Mouse (Mus musculus) embryonic facial prominence, embryonic 13.5 days (tissue): ENCODE results near the gene Srebf2. TPM values are rescaled to one million over a fixed set of nuclear protein-coding genes. Genes with fewer than 3 reads are reported as not detected.
A peak's percentile ranks its signal among the peaks of the same experiment; 100 is the strongest.

ENCODE experiments used
- microRNA counts: library from miRNA; unstranded; fragments of <30 nt; microRNA quantifications from one replicate; lab custom pipeline; 2016
- microRNA-seq: library from miRNA; unstranded; fragments of <30 nt; microRNA quantifications from one replicate; pipeline ENCODE4, GENCODE M21; 2016
- polyA plus RNA-seq: library from polyadenylated mRNA; unstranded; fragments of >200 nt; fragmentation: Nextera tagmentation; extraction: Ambion mirVana; gene quantifications from 2 replicates; pipeline ENCODE4 v1.2.1, GENCODE M21; 2015

The Srebf2 gene
- polyA plus RNA-seq, 1 experiment from 2014 or later, result 160 TPM

MicroRNAs encoded within 50 kb of the gene (microRNA counts, 519-probe panel; counts per million panel counts)
- microRNA mmu-miR-33 (lab: Ali Mortazavi, UCI), result 236 counts per million, percentile 44 among the panel's probes with 10 or more counts

Small RNA genes lying within 50 kb of the gene (microRNA-seq; reads per million reads assigned to microRNA genes)
- 96.3 reads per million, percentile 53 among the genes with 10 or more reads in this experiment for gene Mir33

Other genes starting within 250 kb of the Srebf2 start
- gene Polr3h, start 220.9 kb upstream of the Srebf2 start, polyA plus RNA-seq, result 51.8 and 63.9 TPM in 2 replicates
- gene Csdc2, start 210.4 kb upstream of the Srebf2 start, polyA plus RNA-seq, result 10.9 and 11.4 TPM in 2 replicates
- 30.0 and 35.7 TPM in 2 replicates for gene Pmm1, start 186.3 kb upstream of the Srebf2 start, polyA plus RNA-seq
- gene 1700029P11Rik, start 166.6 kb upstream of the Srebf2 start, polyA plus RNA-seq, result not detected in 2 replicates
- gene Xrcc6, start 159.3 kb upstream of the Srebf2 start, polyA plus RNA-seq, result 92.3 and 98.2 TPM in 2 replicates
- 25.8 and 28.6 TPM in 2 replicates for gene Desi1, start 113.3 kb upstream of the Srebf2 start, polyA plus RNA-seq
- gene Snu13, start 99.6 kb upstream of the Srebf2 start, polyA plus RNA-seq, result 281 and 331 TPM in 2 replicates
- gene 4930407I10Rik, start 88.0 kb upstream of the Srebf2 start, polyA plus RNA-seq, result 0.08 TPM in 1 of 2 replicates, not detected in the other
- gene Mei1, start 77.2 kb upstream of the Srebf2 start, polyA plus RNA-seq, result 0.15 TPM in 1 of 2 replicates, not detected in the other
- 22.7 and 26.8 TPM in 2 replicates for gene Ccdc134, start 19.3 kb upstream of the Srebf2 start, polyA plus RNA-seq
- gene Shisa8, start 65.6 kb downstream of the Srebf2 start, polyA plus RNA-seq, result 0.18 and 0.50 TPM in 2 replicates
- gene Tnfrsf13c, start 77.2 kb downstream of the Srebf2 start, polyA plus RNA-seq, result 0.17 TPM in 1 of 2 replicates, not detected in the other
- 61.7 and 72.7 TPM in 2 replicates for gene Cenpm, start 97.6 kb downstream of the Srebf2 start, polyA plus RNA-seq
- gene 1500009C09Rik, start 105.2 kb downstream of the Srebf2 start, polyA plus RNA-seq, result 0.17 TPM in 1 of 2 replicates, not detected in the other
- gene Sept3, start 127.7 kb downstream of the Srebf2 start, polyA plus RNA-seq, result 30.8 and 32.4 TPM in 2 replicates
- not detected in 2 replicates for gene Wbp2nl, start 151.8 kb downstream of the Srebf2 start, polyA plus RNA-seq
- 46.0 and 49.9 TPM in 2 replicates for gene Naga, start 191.7 kb downstream of the Srebf2 start, polyA plus RNA-seq
- gene Pheta2, start 191.8 kb downstream of the Srebf2 start, polyA plus RNA-seq, result 18.9 and 19.5 TPM in 2 replicates
- gene Smdt1, start 191.8 kb downstream of the Srebf2 start, polyA plus RNA-seq, result 255 and 264 TPM in 2 replicates
- 319 and 324 TPM in 2 replicates for gene Ndufa6, start 207.1 kb downstream of the Srebf2 start, polyA plus RNA-seq
- 10.3 and 10.5 TPM in 2 replicates for gene Cyp2d22, start 233.1 kb downstream of the Srebf2 start, polyA plus RNA-seq
- gene Cyp2d11, start 246.8 kb downstream of the Srebf2 start, polyA plus RNA-seq, result not detected in 2 replicates